Mouse (Mus musculus): ENCODE data around the gene Gap43. TPM values are rescaled to one million over a fixed set of nuclear protein-coding genes. Genes with fewer than 3 reads are reported as not detected.

Gene Gap43
- total RNA-seq, 2 experiments from 2014 or later, result 311 to 334 TPM

Small RNA genes within 50 kb of the gene (microRNA-seq; reads per million reads assigned to microRNA genes)
- 63.8 to 134 reads per million in 2 experiments for gene Mir6540

Measured in left cerebral cortex, adult 18-20 months (tissue).